Mouse (Mus musculus) ES-CJ7 (cell line): ENCODE data around the gene Zfp940.

Source experiments
- DNase-seq: peaks from one replicate; pipeline ENCODE4 v3.0.0; 2011; ENCODE audit warnings: low read depth, low spot score

Gene Zfp940

DNA sequence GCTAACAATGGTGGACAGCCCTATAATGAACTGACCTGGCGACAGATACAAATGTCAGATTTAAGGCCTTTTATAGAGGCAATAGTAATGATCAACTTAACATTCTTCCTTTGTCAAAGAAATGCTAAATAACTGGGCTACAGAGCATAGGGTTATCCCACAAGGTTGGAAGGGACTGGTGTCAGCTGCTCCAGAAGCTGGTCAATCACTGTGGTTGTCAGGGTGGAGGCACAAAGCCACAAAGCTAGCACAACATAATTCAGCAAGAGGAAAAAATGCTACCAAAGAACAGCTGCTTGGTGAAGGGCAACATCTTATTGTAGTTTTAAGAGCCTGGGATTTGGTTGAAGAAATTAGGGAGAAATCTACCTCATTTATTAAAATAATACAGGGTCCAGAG is 41.2 kb downstream of the Zfp940 start:
- DNase-seq = no peak

- no peak for DNase-seq
Measured at GRCm38 (mm10) chr7:29807046-29807445, 46.4 kb downstream of the Zfp940 start.

- peak; percentile 47 for DNase-seq
Measured at GRCm38 (mm10) chr7:29792906-29793305, 60.6 kb downstream of the Zfp940 start.

- peak; percentile 18 for DNase-seq
Measured at GRCm38 (mm10) chr7:29785888-29786287, 67.6 kb downstream of the Zfp940 start.

DNA sequence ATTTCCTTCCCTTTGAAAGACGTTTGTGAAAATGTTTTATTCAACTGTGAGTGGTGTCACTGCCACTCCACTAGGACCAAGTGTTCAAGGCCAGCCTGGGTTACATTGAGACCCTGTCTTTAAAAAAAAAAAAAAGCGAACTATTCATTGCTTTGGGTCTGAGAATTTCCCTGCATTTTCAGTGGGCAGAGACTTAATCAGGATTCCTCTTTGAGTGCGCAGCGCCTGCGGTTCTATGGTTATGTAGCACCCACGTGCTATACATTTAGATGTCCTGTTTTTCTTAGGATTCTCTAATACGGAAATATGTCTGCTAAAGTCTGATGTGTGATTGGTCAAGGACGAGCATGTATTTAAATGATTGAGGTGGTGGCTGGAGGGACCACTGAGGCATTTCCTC is 68.4 kb downstream of the Zfp940 start:
- no peak for DNase-seq

DNA sequence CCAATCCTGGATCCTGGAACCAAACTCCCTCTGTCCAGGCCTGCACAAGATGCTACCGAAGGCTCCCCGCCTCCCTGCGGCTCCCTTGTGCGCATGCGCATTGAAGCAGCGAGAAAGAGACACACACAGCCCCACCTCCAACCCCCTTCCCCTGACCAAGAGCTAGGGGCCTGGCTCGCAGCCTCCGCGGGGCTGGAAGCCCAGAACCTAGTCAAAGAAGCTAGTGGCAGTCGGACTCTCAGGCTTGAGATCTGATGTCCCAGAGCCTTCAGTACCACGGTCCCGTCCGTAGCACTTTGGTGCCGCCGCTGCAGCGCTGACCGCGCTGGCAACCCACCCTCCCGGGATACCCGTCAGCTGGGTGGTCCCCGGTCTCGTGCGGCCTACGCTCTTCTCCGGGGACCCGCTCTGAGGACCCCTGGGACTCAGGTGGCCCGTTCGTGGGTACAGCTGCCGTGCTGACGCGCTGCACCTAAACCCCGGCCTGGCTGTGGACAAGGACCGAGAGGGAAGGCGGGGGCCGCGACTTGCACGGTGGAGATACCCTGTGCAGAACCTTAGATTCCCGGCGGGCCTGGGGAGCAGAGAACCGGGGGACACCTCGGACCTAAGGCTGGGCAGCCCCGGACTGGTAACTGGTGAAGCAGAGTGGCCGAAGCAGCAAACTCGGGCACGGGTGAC is 69.5 kb downstream of the Zfp940 start, which contains the start of gene Zfp30:
Gene Zfp30 (plus strand): TSS at position 128 of the 681 bp plus-strand sequence.
- DNase-seq = peak; percentile 94
